Mouse (Mus musculus): ENCODE data around the gene Vmn1r78.
"Not testable (repeated sequence)": the region's sequence is repeated elsewhere in the genome, so short reads cannot be mapped to it uniquely, and the experiment has no call there.

DNA sequence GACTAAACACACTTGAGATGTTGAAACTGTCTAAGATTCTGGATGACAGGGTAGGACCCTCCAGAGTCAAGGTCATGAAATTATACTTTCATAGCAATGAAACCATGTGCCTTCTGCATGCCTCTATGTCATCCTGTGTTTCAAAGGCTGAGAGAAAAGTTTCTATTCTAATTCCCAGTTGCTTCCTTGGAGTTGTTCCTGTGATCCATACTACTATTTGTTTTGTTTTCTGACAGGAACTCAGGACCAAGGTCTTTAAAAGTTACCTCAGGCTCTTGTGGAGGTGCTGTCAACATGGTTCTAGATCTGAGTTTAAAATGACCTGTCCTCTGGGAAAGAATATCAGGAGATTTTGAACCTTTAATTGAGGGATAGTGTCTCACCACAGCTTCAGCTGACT is 20.9 kb downstream of the Vmn1r78 start, which contains the start of gene Vmn1r79:
- TF ChIP-seq POLR2A (IDR thresholded peaks at IDR 0.05; ENCODE audit: insufficient read length, low read depth); MYOD1 (IDR thresholded peaks at IDR 0.05; ENCODE audit: control insufficient read depth in 1 of 3, insufficient read length in 2 of 3, low read depth in 2 of 3); POLR2AphosphoS2 (IDR thresholded peaks at IDR 0.05; ENCODE audit: insufficient read length, low read depth); REST (IDR thresholded peaks at IDR 0.05; ENCODE audit: insufficient read depth, insufficient read length); USF1 (IDR thresholded peaks at IDR 0.05; ENCODE audit: low read depth); E2F4 (IDR thresholded peaks at IDR 0.05; ENCODE audit: insufficient read depth); TCF12 (IDR thresholded peaks at IDR 0.05; ENCODE audit: insufficient read depth, poor library complexity, severe bottlenecking); MAX (IDR thresholded peaks at IDR 0.05; ENCODE audit: low read depth); CEBPB (IDR thresholded peaks at IDR 0.05; ENCODE audit: insufficient read depth, poor library complexity, severe bottlenecking): not testable (repeated sequence)

Data from myocyte (in vitro differentiated cells).